Mouse (Mus musculus): ENCODE measurements around the gene Arhgap42. TPM values are rescaled to one million over a fixed set of nuclear protein-coding genes. Genes with fewer than 3 reads are reported as not detected.

Arhgap42 gene
- polyA plus RNA-seq, 1 experiment: 16.1 TPM

DNA sequence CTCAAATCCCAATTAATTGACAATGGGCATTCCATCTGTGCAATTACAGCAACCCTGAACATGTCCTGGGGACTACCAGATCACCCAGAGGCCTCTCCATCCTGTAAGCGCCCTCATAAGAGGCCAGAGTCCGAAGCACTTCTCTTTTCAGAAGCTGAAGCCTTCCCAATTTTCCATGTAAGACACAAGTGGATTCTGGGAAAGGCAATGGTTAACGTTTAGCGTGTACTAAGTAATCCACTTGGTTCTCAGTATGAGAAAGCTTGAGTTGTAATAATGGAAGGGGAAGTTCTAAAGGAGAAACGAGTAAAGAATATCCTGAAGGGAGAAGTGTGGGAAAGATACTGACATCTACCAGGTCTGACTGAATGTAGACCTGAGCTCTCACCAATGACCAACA is 1.4 kb downstream of the Arhgap42 start:
- no peaks in the 10 kb centered on the region for H3K9me3 ChIP-seq (replicated peaks; ENCODE audit: control insufficient read depth, insufficient read depth, low read length, poor library complexity, severe bottlenecking)
- no peaks in the 10 kb centered on the region for H3K36me3 ChIP-seq (ENCODE audit: control insufficient read depth, insufficient read depth, low read length, poor library complexity, severe bottlenecking)
- H3K9ac ChIP-seq (ENCODE audit: low read depth, poor library complexity, severe bottlenecking): no peak overlapping the region
- H3K27ac ChIP-seq (ENCODE audit: insufficient read depth, low read length): no peak overlapping the region
- no peak overlapping the region for H3K4me3 ChIP-seq (ENCODE audit: low read depth, low read length)
- H3K4me1 ChIP-seq (ENCODE audit: control insufficient read depth, insufficient read depth, low read length): no peaks in the 10 kb centered on the region
- H3K27me3 ChIP-seq (ENCODE audit: control insufficient read depth, insufficient read depth, low read length, poor library complexity, severe bottlenecking): no peaks in the 10 kb centered on the region
- no peak for TF ChIP-seq CTCF (IDR thresholded peaks at IDR 0.05; ENCODE audit: low read depth, low read length)
- no peak for TF ChIP-seq POLR2A (IDR thresholded peaks at IDR 0.05; ENCODE audit: insufficient read depth, low read length)
- TF ChIP-seq EP300 (IDR thresholded peaks at IDR 0.05; ENCODE audit: insufficient read depth, low read depth, low read length): no peak

DNA sequence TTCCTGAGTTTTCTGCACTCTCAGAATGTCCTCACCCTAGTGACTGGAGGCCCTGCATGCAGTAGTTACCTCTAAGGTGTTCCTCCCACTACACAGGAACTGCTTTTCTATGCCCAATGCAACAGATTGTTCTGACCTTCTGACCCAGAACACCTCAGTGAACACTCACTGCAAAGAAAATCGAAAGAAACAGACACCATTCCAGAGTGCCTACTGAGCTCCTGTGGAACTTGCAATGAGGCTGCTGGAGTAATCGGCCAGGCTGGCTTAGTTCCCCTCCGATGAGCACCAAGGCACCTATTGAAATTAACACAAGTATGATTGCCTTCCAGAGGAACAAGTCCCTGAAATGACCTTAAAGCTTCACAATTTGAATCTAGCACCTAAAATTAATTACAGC is 9.2 kb downstream of the Arhgap42 start:
- Histone ChIP-seq H3K27ac (ENCODE audit: insufficient read depth, low read length) (no peak overlapping the region), H3K4me3 (ENCODE audit: low read depth, low read length) (no peak overlapping the region), H3K9ac (ENCODE audit: low read depth, poor library complexity, severe bottlenecking) (no peak overlapping the region), H3K9me3 (replicated peaks; ENCODE audit: control insufficient read depth, insufficient read depth, low read length, poor library complexity, severe bottlenecking) (no peaks in the 10 kb centered on the region), H3K36me3 (ENCODE audit: control insufficient read depth, insufficient read depth, low read length, poor library complexity, severe bottlenecking) (no peaks in the 10 kb centered on the region), H3K4me1 (ENCODE audit: control insufficient read depth, insufficient read depth, low read length) (no peaks in the 10 kb centered on the region), H3K27me3 (ENCODE audit: control insufficient read depth, insufficient read depth, low read length, poor library complexity, severe bottlenecking) (no peaks in the 10 kb centered on the region)
- TF ChIP-seq EP300 (IDR thresholded peaks at IDR 0.05; ENCODE audit: insufficient read depth, low read depth, low read length) (no peak), CTCF (IDR thresholded peaks at IDR 0.05; ENCODE audit: low read depth, low read length) (no peak), POLR2A (IDR thresholded peaks at IDR 0.05; ENCODE audit: insufficient read depth, low read length) (no peak)

DNA sequence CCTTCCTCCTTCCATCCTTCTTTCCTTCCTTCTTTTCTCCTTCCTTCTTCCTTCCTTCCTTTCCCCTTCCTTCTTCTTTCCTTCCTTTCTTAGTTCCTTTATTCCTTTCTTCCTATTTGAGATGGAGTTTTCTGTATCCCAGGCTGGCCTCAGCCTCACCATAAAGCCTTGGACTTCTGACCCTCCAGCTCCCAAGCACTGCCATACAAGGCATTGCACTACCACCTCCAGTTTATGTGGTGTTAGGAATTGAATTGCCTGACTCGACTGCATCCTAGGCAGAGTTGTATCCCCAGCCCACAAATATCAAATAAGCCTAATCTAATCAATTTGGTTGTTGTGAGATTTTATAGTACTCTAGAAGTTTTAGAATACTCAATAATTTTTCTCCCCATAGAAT is 14.1 kb downstream of the Arhgap42 start:
- TF ChIP-seq EP300 (IDR thresholded peaks at IDR 0.05; ENCODE audit: insufficient read depth, low read depth, low read length) (no peak), POLR2A (IDR thresholded peaks at IDR 0.05; ENCODE audit: insufficient read depth, low read length) (no peak), CTCF (IDR thresholded peaks at IDR 0.05; ENCODE audit: low read depth, low read length) (no peak)
- Histone ChIP-seq H3K4me3 (ENCODE audit: low read depth, low read length) (no peak overlapping the region), H3K9ac (ENCODE audit: low read depth, poor library complexity, severe bottlenecking) (no peak overlapping the region), H3K27ac (ENCODE audit: insufficient read depth, low read length) (no peak overlapping the region), H3K9me3 (replicated peaks; ENCODE audit: control insufficient read depth, insufficient read depth, low read length, poor library complexity, severe bottlenecking) (no peaks in the 10 kb centered on the region), H3K36me3 (ENCODE audit: control insufficient read depth, insufficient read depth, low read length, poor library complexity, severe bottlenecking) (no peaks in the 10 kb centered on the region), H3K4me1 (ENCODE audit: control insufficient read depth, insufficient read depth, low read length) (no peaks in the 10 kb centered on the region), H3K27me3 (ENCODE audit: control insufficient read depth, insufficient read depth, low read length, poor library complexity, severe bottlenecking) (no peaks in the 10 kb centered on the region)

DNA sequence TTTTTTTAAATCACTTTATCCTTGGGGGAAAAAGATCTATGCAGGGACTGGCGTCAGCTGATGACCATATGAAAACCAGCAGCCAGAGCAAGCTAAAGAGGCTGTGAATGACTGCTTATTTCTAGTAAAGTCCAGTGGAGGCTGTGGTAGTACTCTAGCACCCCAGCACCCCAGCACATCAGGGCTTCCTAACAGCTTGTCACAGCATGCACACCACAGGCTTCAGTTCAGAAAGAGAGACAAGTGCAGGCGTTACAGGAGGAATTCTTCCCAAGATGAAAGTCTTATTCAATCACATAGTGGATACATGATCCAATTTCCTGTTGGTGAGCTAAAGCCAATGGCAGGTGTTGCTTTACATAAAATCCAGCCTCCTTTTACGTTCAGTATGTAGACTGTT is 15.5 kb downstream of the Arhgap42 start:
- Histone ChIP-seq H3K27ac (ENCODE audit: insufficient read depth, low read length) (no peak overlapping the region), H3K27me3 (ENCODE audit: control insufficient read depth, insufficient read depth, low read length, poor library complexity, severe bottlenecking) (no peaks in the 10 kb centered on the region), H3K36me3 (ENCODE audit: control insufficient read depth, insufficient read depth, low read length, poor library complexity, severe bottlenecking) (no peaks in the 10 kb centered on the region), H3K9me3 (replicated peaks; ENCODE audit: control insufficient read depth, insufficient read depth, low read length, poor library complexity, severe bottlenecking) (no peaks in the 10 kb centered on the region), H3K4me3 (ENCODE audit: low read depth, low read length) (no peak overlapping the region), H3K4me1 (ENCODE audit: control insufficient read depth, insufficient read depth, low read length) (no peaks in the 10 kb centered on the region), H3K9ac (ENCODE audit: low read depth, poor library complexity, severe bottlenecking) (no peak overlapping the region)
- TF ChIP-seq CTCF (IDR thresholded peaks at IDR 0.05; ENCODE audit: low read depth, low read length) (no peak), EP300 (IDR thresholded peaks at IDR 0.05; ENCODE audit: insufficient read depth, low read depth, low read length) (no peak), POLR2A (IDR thresholded peaks at IDR 0.05; ENCODE audit: insufficient read depth, low read length) (no peak)

DNA sequence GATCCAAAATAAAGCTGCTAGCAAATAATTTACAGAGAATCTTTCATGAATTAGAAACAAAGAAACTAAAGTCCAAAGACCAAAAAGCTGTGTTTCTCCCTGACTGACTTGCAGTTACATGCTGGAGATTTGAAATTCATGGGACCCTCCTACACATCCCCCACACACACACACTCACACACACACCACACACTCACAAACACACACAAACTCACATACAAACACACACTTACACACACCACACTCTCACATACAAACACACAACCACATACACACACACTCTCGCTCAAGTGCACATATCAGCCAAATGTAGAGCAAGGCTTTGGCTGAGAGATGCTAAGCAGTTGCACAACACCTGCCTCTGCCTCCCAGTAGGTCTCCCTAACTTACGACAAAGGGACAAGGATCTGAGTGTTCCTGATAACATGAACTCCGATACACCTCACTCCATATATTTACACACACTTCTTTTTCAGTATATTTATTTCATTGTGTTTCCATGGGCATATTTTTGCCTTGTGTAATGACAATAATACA is 16.9 kb downstream of the Arhgap42 start:
- no peak overlapping the region for H3K9ac ChIP-seq (ENCODE audit: low read depth, poor library complexity, severe bottlenecking)
- TF ChIP-seq EP300 (IDR thresholded peaks at IDR 0.05; ENCODE audit: insufficient read depth, low read depth, low read length) (no peak), POLR2A (IDR thresholded peaks at IDR 0.05; ENCODE audit: insufficient read depth, low read length) (no peak), CTCF (IDR thresholded peaks at IDR 0.05; ENCODE audit: low read depth, low read length) (no peak)
- no peaks in the 10 kb centered on the region for H3K9me3 ChIP-seq (replicated peaks; ENCODE audit: control insufficient read depth, insufficient read depth, low read length, poor library complexity, severe bottlenecking)

DNA sequence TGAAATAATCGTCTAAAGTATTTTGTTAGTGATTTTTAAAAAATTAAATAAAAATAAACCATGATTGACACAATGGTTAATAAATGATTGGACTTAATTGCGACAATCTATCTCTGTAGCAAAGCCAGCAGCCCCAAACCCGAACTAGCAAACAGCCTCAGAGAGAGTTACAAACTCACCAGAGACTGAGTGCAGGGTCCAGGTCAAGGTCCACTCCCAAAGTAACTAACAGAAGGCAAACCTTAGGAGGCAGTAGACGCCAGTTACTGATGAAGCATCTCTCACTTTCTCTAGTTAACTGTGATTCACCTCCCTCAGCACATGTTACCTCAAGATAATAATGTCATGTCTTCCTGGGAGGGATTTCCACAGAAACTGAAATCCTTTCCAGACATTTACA is 17.7 kb downstream of the Arhgap42 start:
- Histone ChIP-seq H3K4me3 (ENCODE audit: low read depth, low read length) (no peak overlapping the region), H3K4me1 (ENCODE audit: control insufficient read depth, insufficient read depth, low read length) (no peaks in the 10 kb centered on the region), H3K36me3 (ENCODE audit: control insufficient read depth, insufficient read depth, low read length, poor library complexity, severe bottlenecking) (no peaks in the 10 kb centered on the region), H3K9me3 (replicated peaks; ENCODE audit: control insufficient read depth, insufficient read depth, low read length, poor library complexity, severe bottlenecking) (no peaks in the 10 kb centered on the region), H3K27me3 (ENCODE audit: control insufficient read depth, insufficient read depth, low read length, poor library complexity, severe bottlenecking) (no peaks in the 10 kb centered on the region), H3K27ac (ENCODE audit: insufficient read depth, low read length) (no peak overlapping the region), H3K9ac (ENCODE audit: low read depth, poor library complexity, severe bottlenecking) (no peak overlapping the region)
- no peak for TF ChIP-seq EP300 (IDR thresholded peaks at IDR 0.05; ENCODE audit: insufficient read depth, low read depth, low read length)
- no peak for TF ChIP-seq CTCF (IDR thresholded peaks at IDR 0.05; ENCODE audit: low read depth, low read length)
- no peak for TF ChIP-seq POLR2A (IDR thresholded peaks at IDR 0.05; ENCODE audit: insufficient read depth, low read length)

More for the DNA sequence above, 16.9 kb downstream of the Arhgap42 start:
- Histone ChIP-seq H3K27me3 (ENCODE audit: control insufficient read depth, insufficient read depth, low read length, poor library complexity, severe bottlenecking) (no peaks in the 10 kb centered on the region), H3K4me3 (ENCODE audit: low read depth, low read length) (no peak overlapping the region), H3K27ac (ENCODE audit: insufficient read depth, low read length) (no peak overlapping the region), H3K4me1 (ENCODE audit: control insufficient read depth, insufficient read depth, low read length) (no peaks in the 10 kb centered on the region), H3K36me3 (ENCODE audit: control insufficient read depth, insufficient read depth, low read length, poor library complexity, severe bottlenecking) (no peaks in the 10 kb centered on the region)

Data from ES-Bruce4 (cell line).